Mouse (Mus musculus): Measurements from ENCODE around the gene Tango6. TPM values are rescaled to one million over a fixed set of nuclear protein-coding genes. Genes with fewer than 3 reads are reported as not detected.

The Tango6 gene
- polyA plus RNA-seq, 1 experiment from 2014 or later, result 10.3 TPM

GRCm38 (mm10) chr8:106805859-106806258 lies 123.0 kb downstream of the Tango6 start:
- H3K4me3 ChIP-seq, result no peak overlapping the region
- ATAC-seq (ENCODE audit: low FRiP score, low read depth), result no peak
- H3K27me3 ChIP-seq, result no peaks in the 10 kb centered on the region
- H3K9ac ChIP-seq, result no peak overlapping the region
- H3K9me3 ChIP-seq, result 0 out of 2 replicates have a peak, but pooled peaks cover 6% of the 10 kb centered on the region
- WGBS, result 84% methylated on average over 3 of the region's 3 CpGs
- no peaks in the 10 kb centered on the region for H3K4me1 ChIP-seq
- no peak overlapping the region for H3K27ac ChIP-seq
- peaks cover 17% of the 10 kb centered on the region for H3K36me3 ChIP-seq
- H3K4me2 ChIP-seq (replicated peaks), result no peak overlapping the region

- Histone ChIP-seq H3K27ac (no peak overlapping the region), H3K4me2 (replicated peaks) (no peak overlapping the region), H3K27me3 (no peaks in the 10 kb centered on the region), H3K4me3 (no peak overlapping the region), H3K4me1 (no peaks in the 10 kb centered on the region), H3K9ac (no peak overlapping the region), H3K9me3 (0 out of 2 replicates have a peak, but pooled peaks cover 6% of the 10 kb centered on the region), H3K36me3 (peaks cover 23% of the 10 kb centered on the region)
- no peak for ATAC-seq (ENCODE audit: low FRiP score, low read depth)
- WGBS, result 96% methylated on average over 4 of the region's 4 CpGs
Measured at GRCm38 (mm10) chr8:106807461-106807860, 124.6 kb downstream of the Tango6 start.

- Histone ChIP-seq H3K9ac (no peak overlapping the region), H3K4me3 (no peak overlapping the region), H3K27me3 (no peaks in the 10 kb centered on the region), H3K9me3 (0 out of 2 replicates have a peak, but pooled peaks cover 6% of the 10 kb centered on the region), H3K4me1 (no peaks in the 10 kb centered on the region), H3K36me3 (peaks cover 23% of the 10 kb centered on the region), H3K27ac (no peak overlapping the region), H3K4me2 (replicated peaks) (no peak overlapping the region)
- WGBS, result 32% methylated on average over 9 of the region's 9 CpGs
- ATAC-seq (ENCODE audit: low FRiP score, low read depth), result no peak
Measured at GRCm38 (mm10) chr8:106809726-106810125, 126.9 kb downstream of the Tango6 start.

GRCm38 (mm10) chr8:106810406-106810805 lies 127.5 kb downstream of the Tango6 start:
- Histone ChIP-seq H3K27me3 (no peaks in the 10 kb centered on the region), H3K4me1 (no peaks in the 10 kb centered on the region), H3K9ac (no peak overlapping the region), H3K4me3 (no peak overlapping the region), H3K9me3 (0 out of 2 replicates have a peak, but pooled peaks cover 5% of the 10 kb centered on the region), H3K36me3 (peaks cover 22% of the 10 kb centered on the region), H3K27ac (no peak overlapping the region), H3K4me2 (replicated peaks) (no peak overlapping the region)
- ATAC-seq (ENCODE audit: low FRiP score, low read depth), result no peak
- WGBS, result 84% methylated on average over 7 of the region's 7 CpGs

GRCm38 (mm10) chr8:106812560-106812959 lies 129.7 kb downstream of the Tango6 start:
- Histone ChIP-seq H3K4me2 (replicated peaks) (no peak overlapping the region), H3K27ac (no peak overlapping the region), H3K9me3 (no peaks in the 10 kb centered on the region), H3K27me3 (no peaks in the 10 kb centered on the region), H3K4me1 (peaks cover 4% of the 10 kb centered on the region; the same call in 1 of the 2 replicates), H3K36me3 (peaks cover 11% of the 10 kb centered on the region; the same call in 1 of the 2 replicates), H3K9ac (no peak overlapping the region), H3K4me3 (no peak overlapping the region)
- 90% methylated on average over 4 of the region's 4 CpGs for WGBS
- ATAC-seq (ENCODE audit: low FRiP score, low read depth), result no peak

GRCm38 (mm10) chr8:106816431-106817170 lies 133.7 kb downstream of the Tango6 start:
- Histone ChIP-seq H3K9me3 (no peaks in the 10 kb centered on the region), H3K4me2 (replicated peaks) (no peak overlapping the region), H3K36me3 (peaks cover 5% of the 10 kb centered on the region; the same call in 1 of the 2 replicates), H3K27ac (no peak overlapping the region), H3K27me3 (no peaks in the 10 kb centered on the region), H3K9ac (no peak overlapping the region), H3K4me3 (no peak overlapping the region), H3K4me1 (peaks cover 12% of the 10 kb centered on the region)
- no peak for ATAC-seq (ENCODE audit: low FRiP score, low read depth)
- WGBS, result 82% methylated on average over 9 of the region's 9 CpGs

GRCm38 (mm10) chr8:106817171-106817545 lies 134.3 kb downstream of the Tango6 start:
- Histone ChIP-seq H3K9me3 (no peaks in the 10 kb centered on the region), H3K4me3 (no peak overlapping the region), H3K4me2 (replicated peaks) (no peak overlapping the region), H3K9ac (no peak overlapping the region), H3K4me1 (peaks cover 13% of the 10 kb centered on the region), H3K27ac (no peak overlapping the region), H3K36me3 (peaks cover 5% of the 10 kb centered on the region; the same call in 1 of the 2 replicates), H3K27me3 (no peaks in the 10 kb centered on the region)
- WGBS, result 71% methylated on average over 4 of the region's 4 CpGs
- no peak for ATAC-seq (ENCODE audit: low FRiP score, low read depth)

GRCm38 (mm10) chr8:106818626-106819515 lies 136.0 kb downstream of the Tango6 start:
- H3K4me3 ChIP-seq, result no peak overlapping the region
- no peak overlapping the region for H3K9ac ChIP-seq
- no peaks in the 10 kb centered on the region for H3K9me3 ChIP-seq
- peaks cover 13% of the 10 kb centered on the region for H3K4me1 ChIP-seq
- H3K27ac ChIP-seq, result no peak overlapping the region
- H3K36me3 ChIP-seq, result peaks cover 5% of the 10 kb centered on the region; the same call in 1 of the 2 replicates
- H3K27me3 ChIP-seq, result no peaks in the 10 kb centered on the region
- no peak overlapping the region for H3K4me2 ChIP-seq (replicated peaks)
- ATAC-seq (ENCODE audit: low FRiP score, low read depth), result no peak
- WGBS, result 83% methylated on average over 17 of the region's 17 CpGs

GRCm38 (mm10) chr8:106819581-106819980 lies 136.7 kb downstream of the Tango6 start:
- Histone ChIP-seq H3K9me3 (no peaks in the 10 kb centered on the region), H3K4me3 (no peak overlapping the region), H3K9ac (no peak overlapping the region), H3K27ac (no peak overlapping the region), H3K4me1 (peaks cover 13% of the 10 kb centered on the region), H3K27me3 (no peaks in the 10 kb centered on the region), H3K36me3 (peaks cover 5% of the 10 kb centered on the region; the same call in 1 of the 2 replicates), H3K4me2 (replicated peaks) (no peak overlapping the region)
- no peak for ATAC-seq (ENCODE audit: low FRiP score, low read depth)
- WGBS, result 88% methylated on average over 3 of the region's 3 CpGs

GRCm38 (mm10) chr8:106820553-106821515 lies 138.0 kb downstream of the Tango6 start:
- Histone ChIP-seq H3K9ac (no peak overlapping the region), H3K4me2 (replicated peaks) (no peak overlapping the region), H3K27ac (no peak overlapping the region), H3K9me3 (no peaks in the 10 kb centered on the region), H3K4me1 (peaks cover 13% of the 10 kb centered on the region), H3K4me3 (no peak overlapping the region), H3K36me3 (peaks cover 5% of the 10 kb centered on the region; the same call in 1 of the 2 replicates), H3K27me3 (no peaks in the 10 kb centered on the region)
- 66% methylated on average over 14 of the region's 14 CpGs for WGBS
- ATAC-seq (ENCODE audit: low FRiP score, low read depth), result no peak

GRCm38 (mm10) chr8:106828921-106829320 lies 146.1 kb downstream of the Tango6 start:
- no peak overlapping the region for H3K27ac ChIP-seq
- no peak overlapping the region for H3K4me3 ChIP-seq
- 88% methylated on average over 6 of the region's 6 CpGs for WGBS
- H3K27me3 ChIP-seq, result no peaks in the 10 kb centered on the region
- no peak for ATAC-seq (ENCODE audit: low FRiP score, low read depth)
- H3K4me1 ChIP-seq, result no peaks in the 10 kb centered on the region
- no peak overlapping the region for H3K9ac ChIP-seq
- H3K36me3 ChIP-seq, result peaks cover 4% of the 10 kb centered on the region
- H3K4me2 ChIP-seq (replicated peaks), result no peak overlapping the region
- no peaks in the 10 kb centered on the region for H3K9me3 ChIP-seq
